Mouse (Mus musculus): ENCODE measurements around the gene Prex1.
A peak's percentile ranks its signal among the peaks of the same experiment; 100 is the strongest.

Gene Prex1

DNA sequence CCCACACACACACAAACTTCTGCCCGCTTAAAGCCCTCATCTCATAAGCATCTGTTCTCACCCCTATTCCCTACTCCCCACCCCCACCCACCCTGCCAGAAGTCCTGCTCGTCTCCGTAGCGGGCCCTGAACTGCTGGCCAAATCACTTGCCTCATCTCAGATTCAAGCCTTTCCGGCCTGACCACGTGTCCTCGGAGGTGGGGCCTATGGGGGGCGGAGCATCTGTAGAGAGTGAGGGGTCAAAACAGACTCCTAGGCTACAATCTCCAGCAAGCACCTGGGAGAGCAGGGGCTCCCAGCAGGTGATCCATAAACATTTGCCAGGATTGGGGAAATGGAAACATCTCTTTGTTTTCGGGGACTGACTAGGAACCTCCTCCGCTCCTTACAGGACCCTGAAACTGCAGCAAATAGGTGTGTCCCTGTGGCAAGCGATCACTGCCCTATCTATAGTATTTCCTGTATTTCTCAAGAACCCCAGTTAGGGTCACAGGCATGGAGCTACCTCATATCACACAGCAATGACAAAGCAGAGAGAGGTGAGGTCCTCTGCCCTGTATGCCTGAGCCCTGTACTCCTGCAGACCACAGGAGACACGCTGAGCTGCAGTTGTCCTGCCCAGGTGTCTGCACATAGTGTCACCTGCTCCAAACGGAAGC, 29.6 kb downstream of the Prex1 start:
- peak; percentile 43 for DNase-seq

DNA sequence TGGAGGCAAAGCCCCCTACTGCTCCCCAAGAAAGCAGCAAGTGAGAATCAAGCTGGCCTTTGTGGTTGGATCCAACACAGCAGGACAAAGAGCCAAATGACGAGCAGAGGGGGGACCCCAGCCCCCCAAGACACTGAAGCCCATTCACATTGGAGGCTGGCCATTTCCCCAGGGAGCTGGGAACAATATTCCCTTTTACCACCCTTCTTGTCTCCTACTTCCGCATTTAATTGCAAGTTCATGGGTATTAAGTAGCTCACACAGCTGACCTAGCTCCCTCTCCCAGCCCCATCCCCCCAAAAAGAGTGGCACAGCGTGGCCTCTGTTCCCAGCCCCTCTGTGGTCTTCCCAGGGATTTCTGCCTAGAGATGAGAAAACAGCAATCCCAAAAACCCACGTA, 30.8 kb downstream of the Prex1 start:
- no peak for DNase-seq

DNA sequence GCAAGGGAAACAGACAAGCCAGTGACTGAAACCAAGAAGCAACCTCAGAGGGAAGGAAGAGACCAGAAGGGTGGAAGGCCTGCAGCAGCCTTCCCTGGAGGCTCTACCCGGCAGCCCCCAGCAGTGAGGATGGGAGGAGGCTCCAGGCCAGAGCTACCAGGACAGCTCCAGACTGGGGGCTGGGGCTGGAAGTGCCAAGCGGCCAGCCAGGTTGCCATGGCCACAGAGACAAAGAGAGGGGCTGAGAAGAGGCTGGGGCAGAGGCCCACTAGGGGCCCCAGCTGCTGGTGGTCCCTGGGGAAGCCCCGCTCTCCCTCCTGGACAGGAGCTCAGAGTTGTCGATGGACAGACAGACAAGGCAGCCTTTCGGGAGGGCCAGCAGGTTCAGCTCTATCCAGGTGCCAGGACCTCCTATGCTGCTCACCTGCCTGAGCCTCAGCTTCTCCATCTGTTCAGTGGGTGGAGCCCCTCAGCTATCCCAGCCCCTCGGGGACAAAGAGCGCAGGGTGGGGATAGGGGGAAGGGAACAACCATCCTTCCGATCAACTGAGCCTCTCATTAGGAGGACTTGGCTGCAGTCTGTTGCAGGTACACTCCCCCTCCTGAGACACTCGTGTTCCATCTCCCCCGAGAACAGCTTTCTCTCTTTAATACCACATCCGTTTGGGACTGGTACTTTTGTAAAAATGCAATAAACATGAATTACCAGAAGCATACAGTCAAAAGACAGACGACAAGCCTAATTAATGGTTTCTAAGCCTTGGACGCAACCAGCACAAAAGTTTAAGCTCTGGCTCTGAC, 34.5 kb downstream of the Prex1 start:
- no peak for DNase-seq

DNA sequence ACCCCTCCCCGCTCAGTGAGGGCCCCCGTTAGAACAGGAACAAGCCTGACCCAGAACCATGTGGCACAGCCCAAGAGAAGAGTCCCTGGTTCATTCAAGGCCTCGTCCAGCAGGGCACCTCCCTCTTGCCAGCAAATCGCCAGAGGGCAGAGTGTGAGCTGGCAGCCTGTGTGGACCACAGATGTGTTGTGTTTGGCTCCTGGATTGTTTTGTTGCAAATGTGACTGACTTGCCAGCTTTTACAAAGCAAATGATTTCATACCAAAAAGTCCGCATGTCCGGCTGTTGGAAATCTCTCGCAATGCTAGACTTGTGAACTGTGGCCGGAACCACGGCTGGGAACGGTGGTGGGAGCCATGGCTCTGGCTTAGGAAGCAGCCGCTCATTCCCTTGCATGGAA, 36.7 kb downstream of the Prex1 start:
- DNase-seq, result no peak

DNA sequence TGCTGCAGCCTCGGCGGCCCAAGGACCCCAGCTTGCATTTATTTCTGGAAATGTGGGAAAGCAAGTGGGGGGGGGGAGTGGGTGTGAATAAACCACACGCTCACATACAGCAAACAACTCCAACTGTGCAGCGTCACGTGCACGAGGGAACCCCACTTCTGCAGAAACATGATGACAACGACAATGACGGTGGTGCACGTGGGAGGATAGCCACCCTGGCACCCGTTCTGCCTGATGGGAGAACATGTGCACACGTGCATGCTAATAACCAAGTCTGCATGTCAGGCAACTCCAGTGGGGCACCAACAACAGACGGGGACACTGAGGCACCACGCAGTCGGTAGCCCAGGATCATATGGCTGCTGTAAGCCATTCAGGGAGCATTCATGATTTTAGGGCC, 37.1 kb downstream of the Prex1 start:
- DNase-seq, result no peak

DNA sequence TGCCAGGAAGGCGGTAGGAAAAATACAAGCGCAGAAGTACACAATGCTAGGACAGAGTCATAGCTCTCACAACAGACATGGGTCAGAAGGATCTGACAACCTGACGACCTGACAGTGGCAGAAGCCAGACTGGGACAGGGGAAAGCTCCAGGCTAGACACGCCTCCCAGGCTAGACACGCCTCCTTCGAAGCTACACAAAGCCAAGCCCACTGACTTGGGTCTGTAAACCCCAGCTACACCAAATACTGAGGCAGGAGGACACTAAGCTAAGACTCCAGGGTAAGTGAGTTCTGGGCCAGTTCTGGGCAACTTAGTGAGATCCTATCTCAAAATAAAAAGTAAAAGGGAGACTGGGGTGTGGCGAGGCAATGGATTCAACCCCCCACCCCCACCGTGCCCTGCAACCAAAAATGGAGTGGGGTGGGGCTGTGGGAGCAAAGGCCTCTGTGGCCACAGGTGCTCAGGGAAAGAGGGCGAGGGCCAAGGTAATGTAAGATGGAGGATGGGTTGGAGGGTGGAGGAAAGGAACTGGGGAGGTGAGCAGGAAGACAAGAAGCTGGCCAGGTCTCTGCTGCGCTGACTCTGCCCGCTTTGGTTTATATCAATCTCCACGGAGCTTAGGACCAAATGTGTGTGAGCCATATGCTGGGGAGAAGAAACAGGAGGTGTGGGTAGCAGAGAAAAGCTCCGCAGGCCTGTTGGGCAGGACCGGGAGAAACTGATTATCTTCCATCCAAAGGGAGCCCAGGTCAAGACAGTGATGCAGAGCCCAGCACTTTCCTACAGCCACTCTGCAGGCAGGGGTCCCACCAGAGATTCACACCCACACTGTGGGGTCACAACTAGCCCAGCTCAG, 37.8 kb downstream of the Prex1 start:
- no peak for DNase-seq

DNA sequence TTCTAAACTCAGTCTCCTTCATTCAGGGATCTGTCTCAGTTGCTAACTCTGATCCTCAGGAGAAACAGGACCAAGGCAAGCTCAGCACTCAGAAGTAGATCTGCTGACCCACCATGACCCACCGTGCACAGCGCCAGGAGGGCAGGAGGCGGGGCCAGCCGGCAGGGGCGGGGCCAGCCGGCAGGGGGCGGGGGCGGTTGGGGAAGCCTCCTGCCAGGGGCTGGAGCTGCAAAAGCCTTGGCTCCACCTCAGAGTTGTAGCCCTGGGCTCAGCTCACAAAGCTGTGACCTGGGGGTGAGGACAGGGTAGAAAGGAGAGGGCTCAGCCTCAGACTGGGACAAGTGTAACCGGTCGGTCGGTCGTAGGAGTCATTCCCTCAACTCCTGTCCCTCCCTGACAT, 38.9 kb downstream of the Prex1 start:
- peak; percentile 48 for DNase-seq

DNA sequence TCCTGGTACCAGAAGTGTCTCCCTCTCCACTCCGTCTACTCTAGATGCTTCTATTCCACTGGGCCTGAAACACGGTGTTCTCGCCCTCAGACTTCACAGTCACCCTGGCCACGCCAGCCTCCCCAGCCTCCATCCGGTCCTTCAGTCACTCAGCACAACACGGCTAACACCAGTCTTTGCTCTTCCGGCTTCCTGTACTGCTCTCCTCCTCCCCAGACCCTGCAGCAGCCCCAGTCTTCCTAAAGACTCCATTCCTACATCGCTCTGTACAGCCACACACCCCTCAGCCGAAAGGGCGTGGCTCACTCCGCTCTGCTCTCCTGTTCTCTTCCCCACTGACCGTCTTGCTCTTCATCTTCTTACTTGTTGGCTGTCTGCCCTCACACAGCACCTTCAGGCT, 39.7 kb downstream of the Prex1 start:
- no peak for DNase-seq

DNA sequence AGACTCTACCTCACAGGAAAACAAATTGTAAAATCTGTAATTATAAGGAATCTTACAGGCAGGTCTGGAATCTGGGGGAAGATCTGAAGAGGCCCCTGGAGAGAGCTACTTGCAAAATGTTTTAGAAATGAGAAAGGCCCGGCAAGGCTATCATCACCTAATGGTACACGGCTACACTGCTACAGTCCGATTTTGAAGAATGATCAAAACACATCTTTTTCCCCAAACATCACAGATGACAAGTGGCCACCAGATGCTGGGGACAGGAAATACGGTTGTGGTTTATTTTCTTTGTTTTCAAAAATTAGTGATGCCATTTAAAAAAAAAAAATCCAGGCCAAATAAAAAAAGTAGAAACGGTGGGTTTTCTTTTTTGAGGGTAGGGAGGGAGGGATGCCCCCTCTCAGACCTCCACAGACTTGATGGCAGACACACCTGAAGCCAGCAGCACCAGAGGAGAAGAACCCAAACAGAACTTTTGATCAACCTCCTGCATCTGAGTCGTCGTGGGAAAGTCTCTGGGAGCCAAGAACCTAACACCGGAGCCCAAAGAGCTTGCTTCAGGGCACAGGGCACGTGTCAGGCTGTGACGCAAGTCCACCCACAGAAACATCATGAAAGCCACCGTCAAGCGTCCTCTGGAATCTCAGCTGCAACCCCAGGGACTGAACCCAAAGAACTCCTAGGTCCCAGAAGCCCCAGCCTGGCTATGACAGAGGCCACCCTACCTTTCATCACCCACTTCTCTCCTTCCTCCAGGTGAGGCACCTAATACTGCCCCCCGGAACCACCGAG, 41.3 kb downstream of the Prex1 start:
- no peak for DNase-seq

DNA sequence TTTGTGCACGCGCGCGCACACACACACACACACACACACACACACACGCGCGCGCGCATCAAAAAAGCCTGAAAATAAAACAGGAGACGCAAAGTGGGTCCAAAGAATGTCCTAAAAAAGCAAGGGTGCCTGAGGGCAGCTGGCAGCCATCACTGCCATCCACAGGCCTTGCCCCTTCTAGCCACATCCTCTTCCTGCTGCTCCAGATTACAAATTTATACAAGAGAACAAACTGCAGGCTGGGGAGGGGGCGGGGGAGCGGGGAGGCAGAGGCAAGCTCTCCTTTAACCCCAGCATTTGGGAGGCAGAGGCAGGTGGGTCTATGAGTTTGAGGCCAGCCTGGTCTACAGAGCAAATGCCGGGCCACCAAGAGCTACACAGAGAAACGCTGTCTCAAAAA, 42.0 kb downstream of the Prex1 start:
- DNase-seq, result no peak

DNA sequence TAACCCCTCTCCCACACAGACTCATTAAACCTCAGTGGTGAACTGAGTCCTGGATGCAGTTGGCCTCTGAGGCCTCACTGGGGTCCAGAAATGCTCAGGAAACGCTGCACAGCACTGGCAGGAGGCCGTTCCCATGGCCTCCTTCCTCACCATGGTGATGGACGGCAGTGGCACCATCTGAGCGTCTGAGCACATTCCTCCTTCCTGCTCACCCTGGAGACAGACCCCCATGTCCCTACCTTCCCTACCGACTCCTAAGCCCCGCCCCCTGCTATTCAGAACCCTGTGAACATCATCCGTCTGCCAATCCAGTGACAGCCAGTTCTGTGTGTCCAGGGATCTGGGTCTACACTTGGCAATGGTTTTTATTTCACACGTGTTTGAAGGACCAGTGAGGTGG, 42.6 kb downstream of the Prex1 start:
- DNase-seq, result no peak

DNA sequence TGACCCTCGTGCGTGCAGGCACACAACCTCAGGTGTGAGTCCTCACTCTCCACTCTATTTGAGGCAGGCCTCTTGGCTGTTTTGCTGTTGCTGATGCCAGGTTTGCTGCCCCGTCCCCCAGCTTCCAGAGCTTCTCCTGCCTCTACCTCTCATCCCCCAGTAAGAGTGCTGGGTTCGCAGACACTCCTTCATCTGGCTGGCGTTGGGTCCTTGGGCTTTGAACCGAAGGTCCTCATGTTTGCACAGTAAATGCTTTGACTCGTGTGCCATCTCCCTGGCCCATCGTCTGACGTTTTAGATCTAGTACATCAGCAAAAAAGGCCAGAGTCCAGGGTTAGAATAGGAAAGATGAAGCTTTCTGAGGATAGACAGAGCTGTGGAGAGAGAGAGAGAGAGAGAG, 43.7 kb downstream of the Prex1 start:
- no peak for DNase-seq

DNA sequence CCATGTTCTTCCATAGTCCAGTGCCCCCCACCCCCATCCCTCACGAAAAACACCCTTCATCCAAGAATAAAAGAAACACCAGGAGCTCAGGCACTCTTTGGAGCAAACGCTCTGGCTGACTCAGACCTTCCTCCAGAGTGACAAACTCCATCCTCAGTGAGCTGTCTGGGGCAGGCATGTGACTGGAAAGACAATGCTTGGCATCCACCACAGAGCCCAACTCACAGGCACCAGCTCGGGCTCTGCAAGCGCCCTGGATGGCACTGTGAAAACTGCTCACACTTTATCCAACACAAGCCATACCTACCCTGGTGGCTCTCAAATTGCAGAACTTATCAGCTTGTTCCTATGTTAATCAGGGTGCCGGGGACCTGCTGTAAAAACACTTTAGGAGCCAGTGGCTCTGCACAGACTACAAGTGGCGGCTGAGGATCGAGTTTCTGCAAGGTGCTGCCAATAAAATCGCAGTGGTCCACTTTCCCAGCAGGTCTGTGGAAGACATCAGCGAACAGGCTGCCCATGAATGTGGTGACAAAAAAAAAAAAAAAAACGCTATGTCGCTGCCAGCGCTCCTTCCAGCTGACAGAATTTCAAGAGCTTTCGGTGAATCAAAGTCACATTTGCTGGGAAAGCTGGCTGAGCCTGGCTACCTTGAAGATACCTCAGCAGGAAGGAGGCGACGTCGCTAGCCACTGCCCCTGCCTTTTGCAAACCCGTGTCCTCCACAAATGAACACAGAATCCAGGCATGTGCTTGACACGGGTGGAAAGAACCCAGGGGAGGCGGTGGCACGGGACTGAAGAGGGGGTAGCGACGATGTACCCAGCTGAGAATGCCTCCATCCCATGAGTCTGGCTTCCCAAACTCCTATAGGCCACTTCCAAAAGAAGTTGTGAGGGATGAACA, 45.6 kb downstream of the Prex1 start:
- DNase-seq, result no peak

DNA sequence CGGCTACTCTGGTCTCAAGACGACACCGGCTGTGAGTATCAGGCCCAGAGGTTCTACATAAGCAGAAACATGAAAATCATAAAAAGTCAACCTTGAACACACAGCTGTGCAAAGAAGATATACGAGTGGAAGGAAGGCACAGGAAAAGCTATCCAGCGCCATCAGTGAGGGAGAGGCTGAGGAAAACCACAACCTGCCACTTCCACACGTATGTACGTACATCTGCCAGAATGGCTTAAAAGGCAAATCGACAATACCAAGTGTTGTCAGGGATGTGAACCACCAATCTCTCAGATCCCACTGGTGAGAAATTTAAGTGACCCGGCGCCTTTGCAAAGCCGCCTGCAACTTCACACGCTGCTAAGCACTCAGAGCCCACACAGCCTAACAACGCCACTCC, 47.5 kb downstream of the Prex1 start:
- no peak for DNase-seq

DNA sequence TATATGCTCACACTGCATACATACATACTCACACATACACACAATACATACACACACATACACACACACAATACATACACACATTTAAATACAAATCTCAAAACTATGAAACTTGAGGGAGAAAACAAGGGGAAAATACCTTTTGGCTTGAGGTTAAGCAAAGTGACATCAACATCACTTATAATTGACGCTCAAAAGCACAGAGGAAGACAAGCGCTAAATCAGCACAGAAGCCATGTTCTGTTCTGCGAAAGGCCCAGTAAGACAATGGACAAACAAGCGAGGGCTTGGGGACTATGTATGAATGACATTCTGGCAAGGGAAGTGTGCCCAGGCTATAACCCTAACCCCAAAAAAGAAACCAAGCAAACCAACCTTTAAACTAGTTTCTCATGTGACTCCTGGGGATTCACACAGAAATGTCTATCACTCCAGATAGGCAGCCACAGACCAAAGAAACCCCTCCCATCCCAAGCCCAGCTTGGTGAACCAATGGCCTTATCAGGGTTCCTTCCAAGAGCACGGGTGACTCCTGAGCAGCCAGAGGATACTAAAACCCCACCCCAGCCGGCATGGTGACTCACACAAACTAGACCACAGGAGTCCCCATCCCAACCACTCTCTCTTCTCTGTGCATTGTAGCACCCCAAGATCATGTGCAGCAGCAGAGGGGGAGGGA, 48.2 kb downstream of the Prex1 start:
- peak; percentile 81 for DNase-seq

DNA sequence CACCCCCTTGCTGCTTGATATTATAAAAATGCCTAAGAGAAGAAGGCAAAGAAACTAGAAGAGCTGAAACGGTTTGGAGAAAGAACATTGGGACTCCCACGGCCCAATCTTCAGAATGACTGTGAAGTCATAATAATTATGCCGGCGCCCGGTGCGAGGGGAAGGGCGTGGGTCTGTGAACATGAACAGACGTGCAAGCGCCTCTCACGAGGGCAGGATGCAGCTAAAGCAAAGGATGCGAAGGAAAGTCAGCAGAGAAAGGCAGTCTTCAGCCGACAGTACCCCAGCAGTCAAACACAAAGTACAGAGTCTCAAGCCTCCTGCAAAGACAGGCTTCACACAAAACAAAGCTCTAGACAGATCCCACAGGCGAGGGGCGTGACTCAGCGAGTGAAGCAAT, 49.1 kb downstream of the Prex1 start:
- no peak for DNase-seq

DNA sequence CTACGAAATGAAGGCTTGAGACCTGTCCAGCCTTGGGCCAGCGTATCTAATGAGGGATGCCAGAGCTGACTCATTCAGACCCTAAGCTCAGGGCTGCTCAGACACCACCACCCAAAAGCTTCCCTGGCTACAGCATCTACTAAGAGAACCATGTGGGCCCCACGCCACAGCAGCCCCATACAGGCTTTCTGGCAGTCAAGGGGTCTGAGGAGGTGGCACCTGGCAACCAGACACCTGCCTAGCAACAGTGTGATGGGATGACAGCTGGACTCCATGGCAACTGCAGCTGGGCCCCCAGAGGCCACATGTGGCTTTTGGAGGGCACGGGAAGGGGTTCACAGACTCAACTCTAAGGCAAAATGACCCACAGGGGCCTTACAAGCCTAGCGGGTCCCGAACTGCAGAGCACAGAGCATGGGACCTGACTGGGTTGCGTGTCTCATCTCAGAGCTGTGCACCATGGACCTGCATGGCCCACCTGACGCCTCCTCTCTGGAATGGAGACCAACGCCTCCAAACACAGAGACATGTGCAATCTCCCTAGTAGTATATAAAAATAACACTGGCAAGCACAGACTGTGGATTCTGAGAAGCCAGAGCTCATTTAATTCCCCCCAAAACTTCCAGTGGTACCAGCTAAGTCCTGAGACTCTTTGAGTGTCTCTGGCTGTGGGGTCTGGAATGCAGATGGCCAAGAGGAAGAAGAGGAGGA, 50.2 kb downstream of the Prex1 start:
- no peak for DNase-seq

DNA sequence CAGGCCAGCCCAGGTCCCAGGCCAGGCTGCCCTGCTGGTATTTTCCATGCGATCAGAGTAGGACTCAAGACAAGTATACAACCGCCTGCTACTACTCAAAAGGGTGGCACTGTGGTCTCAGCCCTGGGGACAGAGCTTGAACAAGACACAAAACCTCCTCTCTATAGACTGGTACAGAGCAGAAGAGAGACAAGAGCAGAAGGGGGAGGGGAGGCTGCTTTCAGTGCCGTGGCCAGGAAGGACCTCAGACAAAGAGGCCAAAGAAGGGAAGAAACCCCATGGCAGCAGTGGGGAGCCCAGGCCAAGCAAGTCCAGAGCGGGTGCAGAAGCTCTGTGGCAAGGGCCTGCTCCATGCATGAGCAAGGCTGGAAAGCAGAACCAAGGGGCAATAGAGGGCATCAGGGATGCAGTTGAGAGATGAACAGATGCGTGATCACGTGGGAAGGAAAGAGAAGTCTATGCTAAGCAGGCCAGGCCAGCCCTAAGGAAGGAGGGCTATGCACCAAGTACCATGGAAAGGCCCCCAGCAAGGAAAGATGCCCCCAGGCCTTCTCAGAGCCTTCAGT, 51.0 kb downstream of the Prex1 start:
- no peak for DNase-seq

DNA sequence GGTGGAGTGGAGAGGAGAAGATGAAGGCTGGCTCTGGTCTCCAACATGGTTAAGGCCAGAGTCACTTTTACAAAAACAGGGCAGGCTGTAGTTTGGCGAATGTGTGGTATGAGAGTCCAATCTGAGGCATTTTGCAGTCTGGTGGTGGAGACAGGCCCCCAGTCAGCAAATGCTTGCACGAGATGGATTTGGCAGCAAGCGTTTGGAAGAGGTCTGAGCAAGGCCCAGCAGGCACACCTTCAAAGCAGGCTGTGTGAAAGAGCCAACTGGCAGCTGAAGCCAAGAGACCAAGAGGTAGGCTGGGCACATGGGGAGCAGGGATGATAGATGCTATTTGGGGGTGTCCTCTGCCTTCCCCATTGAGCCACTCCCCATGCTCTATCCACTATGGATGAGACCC, 51.7 kb downstream of the Prex1 start:
- DNase-seq, result no peak

DNA sequence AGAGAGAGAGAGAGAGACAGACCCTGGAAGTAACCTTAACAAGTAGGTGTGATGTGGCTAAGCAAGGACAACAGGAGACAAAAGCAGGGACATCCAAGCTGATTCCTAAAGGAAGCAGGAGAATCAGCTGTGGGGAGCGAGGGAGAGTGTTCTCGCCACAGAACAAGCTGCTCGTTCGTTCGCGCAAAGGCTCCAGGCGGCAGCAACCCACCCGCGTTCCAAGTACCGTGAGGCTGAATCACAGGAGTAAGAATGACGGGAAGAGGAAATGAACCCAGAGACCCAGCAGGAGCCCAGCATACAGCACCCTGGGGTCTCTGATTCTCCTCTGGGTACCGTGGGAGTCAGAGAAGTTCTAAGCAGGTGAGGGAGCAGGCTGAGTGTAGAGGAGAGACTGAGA, 52.1 kb downstream of the Prex1 start:
- DNase-seq, result no peak
